Mouse (Mus musculus): ENCODE results near the gene Mcm2.

GRCm38 (mm10) chr6:88874868-88875508, 23.6 kb downstream of the Mcm2 start, which contains the start of gene Podxl2:
- TF ChIP-seq CTCF (IDR thresholded peaks at IDR 0.05; ENCODE audit: control insufficient read depth, insufficient read depth, insufficient read length) (no peak), USF1 (IDR thresholded peaks at IDR 0.05; ENCODE audit: low read depth) (no peak), MYOD1 (IDR thresholded peaks at IDR 0.05; ENCODE audit: control insufficient read depth, insufficient read length, low read depth) (no peak), MYOG (IDR thresholded peaks at IDR 0.05; ENCODE audit: control insufficient read depth, extremely low read depth, insufficient read length) (no peak), FOSL1 (IDR thresholded peaks at IDR 0.05; ENCODE audit: insufficient read depth, low read length, poor library complexity, severe bottlenecking) (no peak)

Measured in C2C12 (cell line).